Mouse (Mus musculus) embryonic fibroblast, embryonic 13.5 days (primary cell): Measurements from ENCODE around the gene Sntb2.

Source experiments
- CTCF ChIP-seq: IDR thresholded peaks from 2 replicates; pipeline ENCODE4 v1.5.1; 2011; ENCODE audit warnings: mild to moderate bottlenecking, control low read depth, low read length, moderate library complexity, borderline replicate concordance; ENCODE audit not compliant: insufficient read depth
- POLR2A ChIP-seq: IDR thresholded peaks from 2 replicates; pipeline ENCODE4 v1.6.1; 2011; ENCODE audit warnings: low read depth, mild to moderate bottlenecking, control low read depth, low read length, moderate library complexity

GRCm38 (mm10) chr8:106975764-106976163, 40.2 kb downstream of the Sntb2 start:
- TF ChIP-seq CTCF, result no peak
- no peak for TF ChIP-seq POLR2A
